Mouse (Mus musculus): ENCODE data around the gene Krt80. TPM values are rescaled to one million over a fixed set of nuclear protein-coding genes. Genes with fewer than 3 reads are reported as not detected.

Gene Krt80
- polyA plus RNA-seq, 1 experiment from 2014 or later: 0.11 TPM

MicroRNAs within 50 kb of the gene (microRNA counts, 519-probe panel; counts per million panel counts)
- microRNA mmu-miR-1941-3p (582 counts per million, percentile 70 among the panel's probes with 10 or more counts), microRNA mmu-miR-1941-5p (582 counts per million, percentile 70 among the panel's probes with 10 or more counts)

Small RNA genes lying within 50 kb of the gene (microRNA-seq; reads per million reads assigned to microRNA genes)
- gene Mir1941: not detected

Other genes starting within 250 kb of the Krt80 start
- gene Acvrl1, start 241.6 kb downstream of the Krt80 start, polyA plus RNA-seq (2016; fragmentation: Nextera tagmentation; extraction: Ambion mirVana): 1.8 TPM in 2 replicates
- gene Acvr1b, start 196.1 kb downstream of the Krt80 start, polyA plus RNA-seq (2016; fragmentation: Nextera tagmentation; extraction: Ambion mirVana): 1.9 and 2.2 TPM in 2 replicates
- 0.81 and 1.3 TPM in 2 replicates for gene Grasp, start 146.0 kb downstream of the Krt80 start, polyA plus RNA-seq (2016; fragmentation: Nextera tagmentation; extraction: Ambion mirVana)
- gene Nr4a1, start 115.9 kb downstream of the Krt80 start, polyA plus RNA-seq (2016; fragmentation: Nextera tagmentation; extraction: Ambion mirVana): 0.83 and 1.0 TPM in 2 replicates
- gene Atg101, start 85.9 kb downstream of the Krt80 start, polyA plus RNA-seq (2016; fragmentation: Nextera tagmentation; extraction: Ambion mirVana): 31.5 and 31.7 TPM in 2 replicates
- 0.17 and 0.19 TPM in 2 replicates for gene 6030408B16Rik, start 77.0 kb downstream of the Krt80 start, polyA plus RNA-seq (2016; fragmentation: Nextera tagmentation; extraction: Ambion mirVana)
- gene Krt7, start 40.9 kb upstream of the Krt80 start, polyA plus RNA-seq (2016; fragmentation: Nextera tagmentation; extraction: Ambion mirVana): 6.0 and 6.1 TPM in 2 replicates
- gene Krt87, start 68.6 kb upstream of the Krt80 start, polyA plus RNA-seq (2016; fragmentation: Nextera tagmentation; extraction: Ambion mirVana): not detected in 2 replicates
- not detected in 2 replicates for gene Krt88, start 77.6 kb upstream of the Krt80 start, polyA plus RNA-seq (2016; fragmentation: Nextera tagmentation; extraction: Ambion mirVana)
- not detected in 2 replicates for gene Krt81, start 93.6 kb upstream of the Krt80 start, polyA plus RNA-seq (2016; fragmentation: Nextera tagmentation; extraction: Ambion mirVana)
- gene Krt86, start 103.3 kb upstream of the Krt80 start, polyA plus RNA-seq (2016; fragmentation: Nextera tagmentation; extraction: Ambion mirVana): not detected in 2 replicates
- gene Krt83, start 121.3 kb upstream of the Krt80 start, polyA plus RNA-seq (2016; fragmentation: Nextera tagmentation; extraction: Ambion mirVana): not detected in 2 replicates
- not detected in 2 replicates for gene Gm49425, start 147.1 kb upstream of the Krt80 start, polyA plus RNA-seq (2016; fragmentation: Nextera tagmentation; extraction: Ambion mirVana)
- not detected in 2 replicates for gene Krt84, start 162.7 kb upstream of the Krt80 start, polyA plus RNA-seq (2016; fragmentation: Nextera tagmentation; extraction: Ambion mirVana)
- not detected in 2 replicates for gene Krt82, start 180.5 kb upstream of the Krt80 start, polyA plus RNA-seq (2016; fragmentation: Nextera tagmentation; extraction: Ambion mirVana)
- gene Krt90, start 192.8 kb upstream of the Krt80 start, polyA plus RNA-seq (2016; fragmentation: Nextera tagmentation; extraction: Ambion mirVana): not detected in 2 replicates
- not detected in 2 replicates for gene Krt75, start 203.7 kb upstream of the Krt80 start, polyA plus RNA-seq (2016; fragmentation: Nextera tagmentation; extraction: Ambion mirVana)